Mouse (Mus musculus) cerebellum, adult 18-20 months (tissue): ENCODE data around the gene Rassf3.

Experiments used
- DNase-seq, 2 experiments: peaks; one replicate each; pipeline ENCODE4 v3.0.0; 2021

Rassf3 gene

GRCm38 (mm10) chr10:121488623-121489299 lies 12.6 kb upstream of the Rassf3 start:
- DNase-seq: no peak

- DNase-seq: no peak
Observed at GRCm38 (mm10) chr10:121487716-121488115, 11.6 kb upstream of the Rassf3 start.

DNA sequence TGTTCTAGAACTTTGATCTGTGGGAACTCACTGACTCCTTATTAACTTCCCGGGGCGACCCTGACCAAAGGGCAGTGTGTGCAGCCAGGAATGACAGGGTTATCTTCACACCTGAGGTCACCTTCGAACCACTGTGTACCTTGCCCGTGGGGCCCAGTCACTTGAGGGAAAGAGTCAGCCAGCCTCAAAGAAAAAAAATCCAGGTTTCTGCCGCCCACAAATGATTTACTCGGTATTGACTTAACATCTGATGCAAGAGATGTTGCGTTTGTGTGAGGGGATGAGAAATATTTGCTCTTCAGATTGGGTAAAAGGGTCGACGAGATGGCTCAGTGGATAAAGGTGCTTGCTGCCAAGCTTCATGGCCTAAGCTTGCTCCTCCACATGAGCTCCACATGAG lies 10.2 kb upstream of the Rassf3 start:
- DNase-seq: no peak

DNA sequence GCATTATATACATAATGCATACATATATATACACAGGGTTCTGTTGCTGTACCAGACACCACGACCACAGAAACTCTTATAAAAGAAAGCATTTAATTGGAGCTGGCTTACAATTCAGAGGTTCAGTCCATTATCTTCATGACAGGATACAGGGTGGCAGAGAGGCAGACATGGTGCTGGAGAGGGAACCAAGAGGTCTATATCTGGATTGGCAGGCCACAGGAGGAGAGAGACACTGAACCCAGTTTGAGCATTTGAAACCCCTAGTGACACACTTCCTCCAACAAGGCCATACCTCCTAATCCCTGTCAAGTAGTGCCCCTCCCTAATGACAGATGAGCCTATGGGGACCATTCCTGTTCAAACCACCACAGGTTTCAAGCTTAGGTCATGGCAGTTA lies 7.2 kb upstream of the Rassf3 start:
- DNase-seq: no peak

DNA sequence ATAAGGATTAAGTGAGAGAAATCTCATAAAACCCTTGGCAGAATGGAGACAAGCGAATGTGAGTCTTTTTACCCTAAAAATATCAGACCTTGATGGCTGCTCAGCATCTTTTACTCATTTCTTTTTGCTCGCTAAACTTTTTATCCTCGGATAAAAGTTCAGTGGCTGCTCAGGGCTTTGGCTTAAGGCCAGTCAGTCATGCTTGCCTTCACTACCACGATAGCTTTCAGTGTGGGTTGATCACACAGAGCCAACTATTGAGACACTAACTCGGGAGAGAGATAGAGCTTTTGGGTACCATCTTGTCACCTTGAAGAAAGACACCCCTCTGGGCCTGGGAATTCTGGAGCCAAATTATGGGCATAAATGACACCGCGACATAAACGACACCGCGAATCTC lies 5.0 kb upstream of the Rassf3 start:
- DNase-seq: no peak

DNA sequence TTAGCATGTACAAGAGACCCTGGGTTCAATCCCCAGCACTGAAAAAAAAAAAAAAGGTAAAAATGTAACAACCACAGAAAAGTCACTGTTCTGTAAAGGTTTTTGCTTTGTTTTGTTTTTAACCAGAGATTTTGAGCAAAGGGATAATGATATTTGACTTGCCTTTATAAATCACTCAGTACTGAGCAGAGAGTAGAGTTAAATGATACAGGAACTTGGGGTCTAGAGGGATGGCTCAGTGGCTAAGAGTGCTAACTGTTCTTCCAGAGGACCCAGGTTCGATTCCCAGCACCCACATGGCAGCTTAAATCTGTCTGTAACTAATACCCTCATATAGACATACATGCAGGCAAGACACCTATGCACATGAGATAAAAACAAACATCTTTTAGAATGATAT lies 3.8 kb upstream of the Rassf3 start:
- no peak for DNase-seq

DNA sequence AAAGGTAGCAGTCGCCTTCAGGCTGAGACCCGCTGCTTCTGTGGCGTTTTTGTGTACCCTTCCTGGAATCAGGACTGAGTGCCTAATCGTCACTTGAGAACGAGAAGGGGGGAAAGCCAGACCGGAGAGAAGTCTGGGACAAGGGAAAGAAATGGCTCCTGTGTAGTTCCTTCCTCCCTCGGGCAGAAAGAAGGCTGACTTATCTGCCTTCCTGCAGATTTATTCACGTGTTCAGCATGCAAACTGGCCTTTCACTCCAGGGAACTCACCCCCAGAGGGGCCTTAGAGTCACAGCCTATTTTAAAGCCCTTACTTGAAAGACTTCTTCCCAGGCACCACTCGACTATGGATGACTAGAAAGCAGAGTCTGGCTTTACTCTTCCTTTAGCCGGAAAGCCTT lies 1.3 kb upstream of the Rassf3 start:
- no peak for DNase-seq

GRCm38 (mm10) chr10:121476968-121477337 lies 806 bp upstream of the Rassf3 start:
- no peak for DNase-seq

DNA sequence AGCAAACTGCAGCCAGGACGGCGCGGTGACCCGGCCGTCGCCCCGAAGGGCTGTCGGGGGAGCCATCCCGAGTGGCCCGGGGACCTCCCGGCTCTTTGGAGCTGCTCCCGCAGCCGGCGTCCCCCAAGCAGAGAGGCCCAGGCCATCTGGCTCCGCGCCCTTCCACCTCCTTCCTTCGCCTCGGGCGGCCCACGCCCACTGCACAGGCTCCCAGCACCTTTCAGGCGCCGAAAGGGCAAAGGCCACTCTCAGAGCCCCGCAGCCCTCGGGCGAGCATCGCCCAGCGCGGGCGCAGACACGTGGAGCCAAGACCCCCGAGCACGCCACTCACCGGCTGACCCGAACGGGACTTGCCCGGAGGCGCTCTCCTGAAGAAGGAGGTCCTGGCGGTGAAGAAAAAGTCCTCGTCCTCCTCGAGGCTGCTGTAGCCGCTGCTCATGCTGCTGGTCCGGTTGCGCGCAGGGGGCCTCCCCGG lies 438 bp downstream of the Rassf3 start:
- peak in 1 of 2 experiments; percentile 29 for DNase-seq

- peak in 1 of 2 experiments; percentile 18 for DNase-seq
Observed at GRCm38 (mm10) chr10:121475101-121475671, 961 bp downstream of the Rassf3 start.

GRCm38 (mm10) chr10:121474288-121474687 lies 1.9 kb downstream of the Rassf3 start:
- no peak for DNase-seq

GRCm38 (mm10) chr10:121473723-121474215 lies 2.4 kb downstream of the Rassf3 start:
- no peak for DNase-seq

- DNase-seq: no peak
Observed at GRCm38 (mm10) chr10:121472593-121473217, 3.4 kb downstream of the Rassf3 start.

GRCm38 (mm10) chr10:121471570-121472197 lies 4.5 kb downstream of the Rassf3 start:
- no peak for DNase-seq

DNA sequence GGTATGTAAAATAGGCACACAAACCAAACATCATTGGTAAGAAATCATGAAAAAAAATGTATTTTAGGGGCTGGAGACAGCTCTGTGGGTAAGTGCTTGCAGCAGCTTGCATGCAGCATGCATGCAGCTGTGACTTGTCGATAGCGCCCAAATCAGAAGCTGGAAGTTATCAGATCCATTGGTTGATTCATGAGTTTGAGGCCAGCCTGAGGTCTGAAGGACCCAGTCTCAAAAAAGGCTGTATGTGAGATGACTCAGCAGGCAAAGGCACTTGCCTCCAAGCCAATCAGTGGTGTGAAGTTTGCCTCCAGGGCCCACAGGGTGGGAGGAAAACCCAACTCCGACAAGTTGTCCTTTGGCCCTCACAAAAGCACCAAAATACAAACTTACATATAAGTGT lies 6.5 kb downstream of the Rassf3 start:
- no peak for DNase-seq

GRCm38 (mm10) chr10:121468985-121469384 lies 7.2 kb downstream of the Rassf3 start:
- DNase-seq: no peak

GRCm38 (mm10) chr10:121468261-121468660 lies 7.9 kb downstream of the Rassf3 start:
- DNase-seq: no peak

GRCm38 (mm10) chr10:121467792-121468191 lies 8.4 kb downstream of the Rassf3 start:
- DNase-seq: no peak

- no peak for DNase-seq
Observed at GRCm38 (mm10) chr10:121467016-121467415, 9.1 kb downstream of the Rassf3 start.

DNA sequence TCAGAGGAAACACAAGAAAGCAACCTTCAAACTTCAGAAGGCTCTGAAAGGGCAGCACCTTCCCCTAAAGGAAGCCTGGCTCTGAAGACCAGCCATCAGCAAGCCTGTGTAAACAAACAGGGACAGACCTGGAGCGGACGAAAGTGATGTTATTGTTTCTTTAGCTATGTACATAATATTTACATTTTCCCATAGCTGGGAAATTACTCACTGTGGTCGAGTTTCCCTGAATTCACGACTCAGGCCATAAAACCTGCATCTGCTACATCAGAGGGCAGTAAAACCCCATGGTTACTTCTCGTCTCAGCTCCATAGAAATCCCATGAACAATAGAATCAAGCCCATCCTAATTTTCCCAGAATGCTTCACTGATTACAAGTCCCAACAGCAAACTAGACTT lies 11.1 kb downstream of the Rassf3 start:
- no peak for DNase-seq

DNA sequence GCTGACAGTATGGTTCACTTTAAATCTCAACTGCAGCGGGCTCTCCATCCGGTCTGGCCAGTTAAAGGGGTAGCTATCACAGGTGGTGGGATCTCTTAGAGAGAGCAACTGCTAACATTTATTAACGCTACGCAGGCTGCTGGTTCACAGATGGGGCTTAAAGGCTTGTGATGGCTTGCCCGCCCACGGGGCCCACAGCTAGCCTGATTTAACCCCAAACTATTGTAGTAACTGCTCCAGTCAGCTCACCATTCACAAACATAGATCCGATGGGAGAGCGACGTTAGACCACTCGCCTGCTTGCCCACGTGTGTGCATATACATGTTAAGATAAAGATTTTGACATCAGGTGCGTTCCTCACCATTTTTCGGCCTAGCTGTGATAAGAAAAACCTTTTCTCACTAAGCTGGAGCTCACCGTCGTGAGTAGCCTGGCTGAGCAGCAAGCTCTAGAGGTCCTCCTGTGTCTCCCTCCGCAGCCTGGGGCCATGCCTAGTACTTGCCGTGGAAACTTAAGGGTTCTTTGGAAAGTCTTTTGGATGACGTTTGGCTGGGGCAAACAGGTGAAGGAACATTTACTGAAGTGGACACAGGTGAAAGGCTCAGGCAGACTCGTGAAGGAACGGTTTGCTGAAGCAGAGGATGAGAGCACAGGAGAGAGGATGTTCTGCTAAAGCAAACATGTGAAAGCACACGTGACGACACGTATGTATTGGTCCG lies 13.8 kb downstream of the Rassf3 start:
- DNase-seq: peak in 1 of 2 experiments; percentile 19

GRCm38 (mm10) chr10:121461404-121462161 lies 14.6 kb downstream of the Rassf3 start:
- DNase-seq: peak; percentile 40 to 56
